Comparison of ENCODE assay signal across 19 mouse cellular contexts in genomic region chr1:31149671-31150070, GRCm38 (mm10). TPM values are rescaled to one million over a fixed set of nuclear protein-coding genes. Genes with fewer than 3 reads are reported as not detected.
DNase-seq lines count a peak whose midpoint lies in the region; ATAC-seq and TF ChIP-seq lines count a peak whose summit lies in the region.
"Had no signal": no experiment of that assay in that cellular context is flagged by ENCODE, and none has a peak within 500 bp of the region (broad histone marks: within the 10 kb centered on the region; RNA-seq: fewer than 3 reads in every experiment).

No protein-coding gene starts in this region.

- no peak overlapping the region for H3K4me2 ChIP-seq in kidney, embryonic 16.5 days (replicated peaks; ENCODE audit: low read depth, low read length)
- H3K4me2 ChIP-seq in embryonic facial prominence, embryonic 11.5 days (ENCODE audit: low read depth, low read length) = no peak overlapping the region
- H3K4me2 ChIP-seq in limb, embryonic 14.5 days (replicated peaks; ENCODE audit: low read depth, low read length, severe bottlenecking) = no peak overlapping the region
- H3K4me2 ChIP-seq in stomach, embryonic 14.5 days (replicated peaks; ENCODE audit: low read depth, low read length) = peak overlapping the region; percentile 14; the same call in 1 of the 2 replicates
- H3K4me2 ChIP-seq: heart, embryonic 15.5 days; neural tube, embryonic 12.5 days had no signal

- H3K4me1 ChIP-seq in kidney, embryonic 16.5 days (ENCODE audit: insufficient read depth, low read length) = peaks cover 8% of the 10 kb centered on the region; the same call in 1 of the 2 replicates
- H3K4me1 ChIP-seq in embryonic facial prominence, embryonic 11.5 days (ENCODE audit: control insufficient read depth, insufficient read depth, low read length) = peaks cover 4% of the 10 kb centered on the region; the same call in 1 of the 2 replicates
- H3K4me1 ChIP-seq in limb, embryonic 14.5 days (ENCODE audit: control insufficient read depth, insufficient read depth, low read length) = peaks cover 13% of the 10 kb centered on the region
- H3K4me1 ChIP-seq in stomach, embryonic 14.5 days (ENCODE audit: control insufficient read depth, insufficient read depth, low read length) = no peaks in the 10 kb centered on the region; the same call in 1 of the 2 replicates
- H3K4me1 ChIP-seq: midbrain, embryonic 10.5 days; neural tube, embryonic 12.5 days had no signal

- no peak for TF ChIP-seq POLR2A in limb, embryonic 14.5 days (IDR thresholded peaks at IDR 0.05; ENCODE audit: borderline replicate concordance, extremely low read depth, insufficient read depth, insufficient read length)

- no peak overlapping the region for H3K27ac ChIP-seq in kidney, embryonic 16.5 days (ENCODE audit: low read length)
- H3K27ac ChIP-seq in embryonic facial prominence, embryonic 11.5 days (replicated peaks; ENCODE audit: low read depth, low read length) = no peak overlapping the region; the same call in 1 of the 2 replicates
- no peak overlapping the region for H3K27ac ChIP-seq in limb, embryonic 14.5 days (replicated peaks; ENCODE audit: low read depth, low read length)
- peak overlapping the region; percentile 69; the same call in 1 of the 2 replicates for H3K27ac ChIP-seq in stomach, embryonic 14.5 days (ENCODE audit: low read length)
- H3K27ac ChIP-seq: gastrocnemius, adult 2 months; heart, embryonic 15.5 days; midbrain, embryonic 10.5 days; neural tube, embryonic 12.5 days had no signal

- H3K27me3 ChIP-seq in kidney, embryonic 16.5 days (ENCODE audit: insufficient read depth, low read length) = no peaks in the 10 kb centered on the region
- H3K27me3 ChIP-seq in embryonic facial prominence, embryonic 11.5 days (ENCODE audit: control insufficient read depth, insufficient read depth, low read length) = no peaks in the 10 kb centered on the region
- no peaks in the 10 kb centered on the region for H3K27me3 ChIP-seq in limb, embryonic 14.5 days (ENCODE audit: control insufficient read depth, insufficient read depth, low read length)
- H3K27me3 ChIP-seq in stomach, embryonic 14.5 days (ENCODE audit: control insufficient read depth, insufficient read depth, low read length) = no peaks in the 10 kb centered on the region
- H3K27me3 ChIP-seq: heart, embryonic 15.5 days; neural tube, embryonic 12.5 days; Patski had no signal

- no peak overlapping the region for H3K4me3 ChIP-seq in kidney, embryonic 16.5 days (ENCODE audit: low read length)
- no peak overlapping the region for H3K4me3 ChIP-seq in embryonic facial prominence, embryonic 11.5 days (ENCODE audit: low read depth, low read length)
- H3K4me3 ChIP-seq in limb, embryonic 14.5 days (replicated peaks; ENCODE audit: low read length) = no peak overlapping the region
- no peak overlapping the region for H3K4me3 ChIP-seq in stomach, embryonic 14.5 days (ENCODE audit: low read depth, low read length)
- H3K4me3 ChIP-seq: gastrocnemius, adult 2 months; heart, embryonic 15.5 days; midbrain, embryonic 10.5 days; neural tube, embryonic 12.5 days had no signal

- no peaks in the 10 kb centered on the region for H3K36me3 ChIP-seq in kidney, embryonic 16.5 days (ENCODE audit: insufficient read depth, low read length)
- H3K36me3 ChIP-seq in embryonic facial prominence, embryonic 11.5 days (replicated peaks; ENCODE audit: control insufficient read depth, insufficient read depth, low read depth, low read length) = no peaks in the 10 kb centered on the region
- no peaks in the 10 kb centered on the region for H3K36me3 ChIP-seq in limb, embryonic 14.5 days (ENCODE audit: control insufficient read depth, insufficient read depth, low read length)
- no peaks in the 10 kb centered on the region for H3K36me3 ChIP-seq in stomach, embryonic 14.5 days (ENCODE audit: control insufficient read depth, insufficient read depth, low read length)
- H3K36me3 ChIP-seq: heart, embryonic 15.5 days; midbrain, embryonic 10.5 days; neural tube, embryonic 12.5 days had no signal

- H3K9me3 ChIP-seq in kidney, embryonic 16.5 days (ENCODE audit: low read length) = no peaks in the 10 kb centered on the region
- H3K9me3 ChIP-seq in embryonic facial prominence, embryonic 11.5 days (replicated peaks; ENCODE audit: control insufficient read depth, low read length) = no peaks in the 10 kb centered on the region
- H3K9me3 ChIP-seq in limb, embryonic 14.5 days (ENCODE audit: control insufficient read depth, low read length) = no peaks in the 10 kb centered on the region
- no peaks in the 10 kb centered on the region for H3K9me3 ChIP-seq in stomach, embryonic 14.5 days (ENCODE audit: control insufficient read depth, low read depth, low read length)
- H3K9me3 ChIP-seq: heart, embryonic 15.5 days; midbrain, embryonic 10.5 days; neural tube, embryonic 12.5 days had no signal

- ATAC-seq in kidney, embryonic 16.5 days (ENCODE audit: low FRiP score, low TSS enrichment) = no peak
- no peak for ATAC-seq in embryonic facial prominence, embryonic 11.5 days (replicated peaks; ENCODE audit: insufficient number of reproducible peaks, low FRiP score, low TSS enrichment, low read depth)
- ATAC-seq in limb, embryonic 14.5 days (ENCODE audit: low FRiP score, low read depth) = peak; percentile 44; the same call in 1 of the 2 replicates
- 0 out of 2 replicates have a peak, but pooled peaks have one; percentile 21 for ATAC-seq in stomach, embryonic 14.5 days (ENCODE audit: insufficient number of reproducible peaks, insufficient read depth, low FRiP score, low read depth)
- no peak for ATAC-seq in erythroid progenitor cell, adult 5-6 weeks (replicated peaks; ENCODE audit: low FRiP score, poor library complexity, severe bottlenecking)
- ATAC-seq: CD4-positive, CD25-positive, alpha-beta regulatory T cell, adult 4 months; Patski had no signal

- no peak overlapping the region for H3K9ac ChIP-seq in kidney, embryonic 16.5 days (replicated peaks; ENCODE audit: low read length)
- no peak overlapping the region for H3K9ac ChIP-seq in embryonic facial prominence, embryonic 11.5 days (replicated peaks; ENCODE audit: low read length)
- no peak overlapping the region for H3K9ac ChIP-seq in limb, embryonic 14.5 days (ENCODE audit: low read depth, low read length, severe bottlenecking)
- no peak overlapping the region for H3K9ac ChIP-seq in stomach, embryonic 14.5 days (replicated peaks; ENCODE audit: low read depth, low read length)
- H3K9ac ChIP-seq: heart, embryonic 15.5 days; neural tube, embryonic 12.5 days had no signal

- WGBS in kidney, embryonic 16.5 days = 18% methylated on average over 6 of the region's 6 CpGs
- WGBS in embryonic facial prominence, embryonic 11.5 days = 20% methylated on average over 6 of the region's 6 CpGs
- WGBS in limb, embryonic 14.5 days = 18% methylated on average over 6 of the region's 6 CpGs
- WGBS in stomach, embryonic 14.5 days = 30% methylated on average over 6 of the region's 6 CpGs

- peak; percentile 9 for DNase-seq in kidney, postnatal 10 days
- DNase-seq in embryonic facial prominence, embryonic 11.5 days (ENCODE audit: low spot score) = peak; percentile 59
- DNase-seq in limb, embryonic 14.5 days (ENCODE audit: low spot score) = peak; percentile 44
- DNase-seq in gastrocnemius, postnatal 25 days = no peak
- no peak for DNase-seq in T-cell, adult 2 months (ENCODE audit: low spot score)
- DNase-seq: adrenal gland, postnatal 10 days; cerebellum, adult 11-12 months; gastrocnemius, adult 2 months; liver; right cerebral cortex, postnatal 4 days had no signal

RNA-seq across cellular contexts. Expression of gene Lgsn, which starts 26.5 kb away (rescaled TPM):
- not detected in 2 replicates for polyA plus RNA-seq in kidney, embryonic 16.5 days (2015; fragmentation: Nextera tagmentation; extraction: Ambion mirVana)
- not detected in 2 replicates for polyA plus RNA-seq in embryonic facial prominence, embryonic 11.5 days (2014; fragmentation: Nextera tagmentation; extraction: Ambion mirVana)
- not detected in 2 replicates for polyA plus RNA-seq in limb, embryonic 14.5 days (2012; rRNA removed)
- polyA plus RNA-seq in limb, embryonic 14.5 days (2014; fragmentation: Nextera tagmentation; extraction: Ambion mirVana) = not detected in 2 replicates
- polyA plus RNA-seq in stomach, embryonic 14.5 days (2014; fragmentation: Nextera tagmentation; extraction: Ambion mirVana) = not detected in 2 replicates
- not detected in 2 replicates for total RNA-seq in erythroid progenitor cell, adult 5-6 weeks (2015; ENCODE audit: low replicate concordance)
- total RNA-seq in erythroid progenitor cell, adult 5-6 weeks (2017; ENCODE audit: low replicate concordance) = not detected in 2 replicates
- not detected for total RNA-seq in gastrocnemius, postnatal 25 days (2021)
- total RNA-seq: adrenal gland, postnatal 10 days; gastrocnemius, adult 2 months had no signal
- polyA plus RNA-seq: CD4-positive, CD25-positive, alpha-beta regulatory T cell, adult 4 months; heart, embryonic 15.5 days; intestine, embryonic 14.5 days; midbrain, embryonic 10.5 days; neural tube, embryonic 12.5 days; Patski had no signal

Comparison
In these comparisons a context has a peak if more than half of its experiments do, and no peak if none do; other contexts are left out.
1. DNase-seq: peak in kidney, postnatal 10 days (single experiment), embryonic facial prominence, embryonic 11.5 days (single experiment) and limb, embryonic 14.5 days (single experiment); none in gastrocnemius, postnatal 25 days (single experiment) and T-cell, adult 2 months (single experiment).
2. ATAC-seq: peak in limb, embryonic 14.5 days (single experiment) and stomach, embryonic 14.5 days (single experiment); none in kidney, embryonic 16.5 days (single experiment), embryonic facial prominence, embryonic 11.5 days (single experiment) and erythroid progenitor cell, adult 5-6 weeks (single experiment).